Mouse (Mus musculus): ENCODE results near the gene Bmp5.

- TF ChIP-seq CTCF (IDR thresholded peaks at IDR 0.05; ENCODE audit: borderline replicate concordance, insufficient read depth, low read depth, low read length) = no peak
- TF ChIP-seq POLR2A (IDR thresholded peaks at IDR 0.05; ENCODE audit: borderline replicate concordance, insufficient read depth, low read length) = no peak
Observed at GRCm38 (mm10) chr9:75928068-75928467, 152.9 kb downstream of the Bmp5 start.

All from cerebellum, adult 2 months (tissue).